Mouse (Mus musculus) kidney, adult 2 months (tissue): ENCODE results near the gene Maff.

Experiments used
- CTCF ChIP-seq: fragments of 200-500 bp; conservative IDR thresholded peaks from 2 replicates; pipeline ENCODE4 v1.5.1; 2011; ENCODE audit warnings: low read depth, mild to moderate bottlenecking, control low read depth, low read length, moderate library complexity, mixed read lengths; ENCODE audit not compliant: insufficient read depth, insufficient read length
- POLR2A ChIP-seq: fragments of 200-500 bp; IDR thresholded peaks from one replicate; pipeline ENCODE4 v1.6.1; 2011; ENCODE audit warnings: low read depth, low read length, control low read depth

GRCm38 (mm10) chr15:79325742-79326141 is 20.7 kb upstream of the Maff start:
- TF ChIP-seq CTCF (no peak), POLR2A (no peak)
